Mouse (Mus musculus) erythroid progenitor cell, adult 5-6 weeks (primary cell): ENCODE results near the gene Fam32a. TPM values are rescaled to one million over a fixed set of nuclear protein-coding genes. Genes with fewer than 3 reads are reported as not detected.

Experiments used
- ATAC-seq: replicated peaks from 2 replicates; pipeline ENCODE4 v1.8.0; 2016; ENCODE audit warnings: moderate number of reproducible peaks, mild to moderate bottlenecking, moderate TSS enrichment, inconsistent platforms; ENCODE audit not compliant: poor library complexity, low FRiP score, severe bottlenecking
- total RNA-seq, 2 experiments: library from RNA; stranded (forward) in 1 of 2; stranded (reverse) in 1 of 2; fragments of 150-400 nt in 1 of 2; fragments of 186-747, 209-891 nt in 1 of 2; gene quantifications; 2 replicates each; pipeline versions ENCODE4 v1.2.3 to v1.2.4; 2015 to 2017; ENCODE audit warnings: low replicate concordance in 2 of 2

Fam32a gene
- total RNA-seq, 2 experiments from 2014 or later = 20.1 to 25.3 TPM

- ATAC-seq = no peak
Measured at GRCm38 (mm10) chr8:72272361-72272760, 52.8 kb downstream of the Fam32a start.

GRCm38 (mm10) chr8:72273111-72273770, 53.7 kb downstream of the Fam32a start:
- no peak for ATAC-seq

DNA sequence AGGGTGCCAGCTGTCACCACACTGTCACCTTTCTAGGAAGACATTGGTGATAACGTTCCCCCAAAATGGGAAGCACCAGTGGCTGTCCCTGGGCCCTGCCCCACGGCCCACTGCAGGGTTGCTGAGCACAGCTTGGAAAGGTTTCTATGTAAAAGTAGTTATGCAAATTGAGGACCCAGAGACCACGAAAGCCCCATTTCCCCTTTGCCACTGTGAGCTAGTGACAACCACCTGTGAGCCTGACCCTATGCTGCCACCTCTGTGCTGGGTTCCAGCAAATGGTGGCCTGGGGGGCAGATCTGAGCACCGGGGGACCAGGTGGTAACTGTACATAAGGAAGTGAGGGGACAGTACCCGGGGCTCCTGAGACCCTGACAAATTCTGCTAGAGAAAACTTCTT, 54.3 kb downstream of the Fam32a start:
- no peak for ATAC-seq

Other genes with a start within 250 kb of the Fam32a start
- gene Cyp4f18, start 210.1 kb upstream of the Fam32a start, total RNA-seq (2015; ENCODE audit: low replicate concordance) = 6.1 and 10.9 TPM in 2 replicates
- gene Cyp4f18, start 210.1 kb upstream of the Fam32a start, total RNA-seq (2017; ENCODE audit: low replicate concordance) = 2.7 and 7.0 TPM in 2 replicates
- not detected in 2 replicates for gene Olfr372, start 178.5 kb upstream of the Fam32a start, total RNA-seq (2015; ENCODE audit: low replicate concordance)
- gene Olfr372, start 178.5 kb upstream of the Fam32a start, total RNA-seq (2017; ENCODE audit: low replicate concordance) = not detected in 2 replicates
- gene Olfr373, start 136.6 kb upstream of the Fam32a start, total RNA-seq (2015; ENCODE audit: low replicate concordance) = not detected in 2 replicates
- gene Olfr373, start 136.6 kb upstream of the Fam32a start, total RNA-seq (2017; ENCODE audit: low replicate concordance) = not detected in 2 replicates
- not detected in 2 replicates for gene Olfr374, start 112.7 kb upstream of the Fam32a start, total RNA-seq (2015; ENCODE audit: low replicate concordance)
- not detected in 2 replicates for gene Olfr374, start 112.7 kb upstream of the Fam32a start, total RNA-seq (2017; ENCODE audit: low replicate concordance)
- 19.3 and 26.3 TPM in 2 replicates for gene Tpm4, start 84.8 kb upstream of the Fam32a start, total RNA-seq (2015; ENCODE audit: low replicate concordance)
- 20.3 and 23.4 TPM in 2 replicates for gene Tpm4, start 84.8 kb upstream of the Fam32a start, total RNA-seq (2017; ENCODE audit: low replicate concordance)
- gene Rab8a, start 58.5 kb upstream of the Fam32a start, total RNA-seq (2015; ENCODE audit: low replicate concordance) = 47.8 and 47.9 TPM in 2 replicates
- gene Rab8a, start 58.5 kb upstream of the Fam32a start, total RNA-seq (2017; ENCODE audit: low replicate concordance) = 130 and 194 TPM in 2 replicates
- 1.4 and 4.6 TPM in 2 replicates for gene Hsh2d, start 30.1 kb upstream of the Fam32a start, total RNA-seq (2015; ENCODE audit: low replicate concordance)
- gene Hsh2d, start 30.1 kb upstream of the Fam32a start, total RNA-seq (2017; ENCODE audit: low replicate concordance) = 0.64 TPM in 1 of 2 replicates, not detected in the other
- not detected in 2 replicates for gene Cib3, start 6.9 kb upstream of the Fam32a start, total RNA-seq (2015; ENCODE audit: low replicate concordance)
- 0.77 TPM in 1 of 2 replicates, not detected in the other for gene Cib3, start 6.9 kb upstream of the Fam32a start, total RNA-seq (2017; ENCODE audit: low replicate concordance)
- gene Gm11034, start 6.1 kb upstream of the Fam32a start, total RNA-seq (2015; ENCODE audit: low replicate concordance) = not detected in 2 replicates
- gene Gm11034, start 6.1 kb upstream of the Fam32a start, total RNA-seq (2017; ENCODE audit: low replicate concordance) = not detected in 2 replicates
- 52.8 and 56.6 TPM in 2 replicates for gene Ap1m1, start 20.3 kb downstream of the Fam32a start, total RNA-seq (2015; ENCODE audit: low replicate concordance)
- gene Ap1m1, start 20.3 kb downstream of the Fam32a start, total RNA-seq (2017; ENCODE audit: low replicate concordance) = 27.6 and 47.7 TPM in 2 replicates
- 32.8 and 36.5 TPM in 2 replicates for gene Gm10282, start 85.5 kb downstream of the Fam32a start, total RNA-seq (2015; ENCODE audit: low replicate concordance)
- 19.9 and 23.5 TPM in 2 replicates for gene Gm10282, start 85.5 kb downstream of the Fam32a start, total RNA-seq (2017; ENCODE audit: low replicate concordance)
- 5.4 and 13.3 TPM in 2 replicates for gene Klf2, start 99.3 kb downstream of the Fam32a start, total RNA-seq (2015; ENCODE audit: low replicate concordance)
- 2.9 and 5.5 TPM in 2 replicates for gene Klf2, start 99.3 kb downstream of the Fam32a start, total RNA-seq (2017; ENCODE audit: low replicate concordance)
- 141 and 151 TPM in 2 replicates for gene Eps15l1, start 201.7 kb downstream of the Fam32a start, total RNA-seq (2015; ENCODE audit: low replicate concordance)
- 109 and 118 TPM in 2 replicates for gene Eps15l1, start 201.7 kb downstream of the Fam32a start, total RNA-seq (2017; ENCODE audit: low replicate concordance)
- gene Calr3, start 224.1 kb downstream of the Fam32a start, total RNA-seq (2015; ENCODE audit: low replicate concordance) = not detected in 2 replicates
- gene Calr3, start 224.1 kb downstream of the Fam32a start, total RNA-seq (2017; ENCODE audit: low replicate concordance) = not detected in 2 replicates
- 0.84 TPM in 1 of 2 replicates, not detected in the other for gene 1700030K09Rik, start 224.2 kb downstream of the Fam32a start, total RNA-seq (2015; ENCODE audit: low replicate concordance)
- gene 1700030K09Rik, start 224.2 kb downstream of the Fam32a start, total RNA-seq (2017; ENCODE audit: low replicate concordance) = 1.4 and 1.8 TPM in 2 replicates